Mouse (Mus musculus) olfactory bulb, adult 2 months (tissue): ENCODE measurements at regions not wholly inside any gene's neighbourhood (a gene's known extent, or its start where the extent isn't known, plus 50 kb on each side); places are given as distances from the start of the nearest gene placed in this dataset.
A peak's percentile ranks its signal among the peaks of the same experiment; 100 is the strongest.

Experiments used
- H3K27ac ChIP-seq: fragments of 200-500 bp; 2 replicates; pipeline ENCODE4 v1.5.1; 2012; ENCODE audit warnings: low read depth, low read length; ENCODE audit not compliant: insufficient read depth
- H3K4me1 ChIP-seq: fragments of 200-500 bp; 2 replicates; pipeline ENCODE4 v1.6.1; 2012; ENCODE audit warnings: low read length; ENCODE audit not compliant: control insufficient read depth, insufficient read depth
- H3K4me3 ChIP-seq: fragments of 200-500 bp; 2 replicates; pipeline ENCODE4 v1.5.1; 2012; ENCODE audit warnings: mild to moderate bottlenecking, low read depth, low read length, moderate library complexity; ENCODE audit not compliant: insufficient read depth
- CTCF ChIP-seq: fragments of 200-500 bp; IDR thresholded peaks from 2 replicates; pipeline ENCODE4 v1.5.1; 2012; ENCODE audit warnings: low read depth, mild to moderate bottlenecking, low read length, moderate library complexity; ENCODE audit not compliant: insufficient read depth
- POLR2A ChIP-seq: fragments of 200-500 bp; IDR thresholded peaks from 2 replicates; pipeline ENCODE4 v1.6.1; 2012; ENCODE audit warnings: mild to moderate bottlenecking, low read depth, low read length, moderate library complexity; ENCODE audit not compliant: insufficient read depth
- WGBS: fragments of 180-500 bp; shearing (Covaris S2); methylation state at CpG from one replicate; pipeline ENCODE4 v1.1.7; 2018; 5-methylcytosine and 5-hydroxymethylcytosine counted together

GRCm38 (mm10) chr10:96685991-96686601 lies 69.3 kb downstream of the Btg1 start:
- Histone ChIP-seq H3K4me1 (no peaks in the 10 kb centered on the region), H3K27ac (no peak overlapping the region), H3K4me3 (no peak overlapping the region)
- TF ChIP-seq CTCF, result no peak
- no peak for TF ChIP-seq POLR2A
- 64% methylated on average over 5 of the region's 5 CpGs for WGBS

GRCm38 (mm10) chr10:96686659-96687440 lies 70.0 kb downstream of the Btg1 start:
- WGBS, result 47% methylated on average over 6 of the region's 6 CpGs
- no peak overlapping the region for H3K4me3 ChIP-seq
- TF ChIP-seq CTCF (no peak), POLR2A (no peak)

GRCm38 (mm10) chr10:96687441-96687772 lies 70.6 kb downstream of the Btg1 start:
- Histone ChIP-seq H3K27ac (no peak overlapping the region), H3K4me1 (0 out of 2 replicates have a peak, but pooled peaks cover 2% of the 10 kb centered on the region), H3K4me3 (no peak overlapping the region)
- TF ChIP-seq CTCF (no peak), POLR2A (no peak)
- 78% methylated on average over 1 of the region's 1 CpGs for WGBS

More at GRCm38 (mm10) chr10:96686659-96687440, 70.0 kb downstream of the Btg1 start:
- Histone ChIP-seq H3K4me1 (0 out of 2 replicates have a peak, but pooled peaks cover 2% of the 10 kb centered on the region), H3K27ac (no peak overlapping the region)

GRCm38 (mm10) chr10:96689976-96690867 lies 73.4 kb downstream of the Btg1 start:
- 0 out of 2 replicates have a peak, but pooled peaks cover 2% of the 10 kb centered on the region for H3K4me1 ChIP-seq
- no peak overlapping the region for H3K4me3 ChIP-seq
- WGBS, result 53% methylated on average over 11 of the region's 11 CpGs
- no peak for TF ChIP-seq CTCF
- TF ChIP-seq POLR2A, result no peak
- peak overlapping the region; percentile 21; the same call in 1 of the 2 replicates for H3K27ac ChIP-seq

- Histone ChIP-seq H3K27ac (no peak overlapping the region), H3K4me1 (0 out of 2 replicates have a peak, but pooled peaks cover 2% of the 10 kb centered on the region), H3K4me3 (no peak overlapping the region)
- WGBS, result 26% methylated on average over 2 of the region's 2 CpGs
- TF ChIP-seq POLR2A, result no peak
- TF ChIP-seq CTCF, result no peak
Observed at GRCm38 (mm10) chr10:96690868-96691302, 74.1 kb downstream of the Btg1 start.

- no peak overlapping the region for H3K27ac ChIP-seq
- 55% methylated on average over 6 of the region's 6 CpGs for WGBS
- TF ChIP-seq CTCF (no peak), POLR2A (no peak)
- no peak overlapping the region for H3K4me3 ChIP-seq
- 0 out of 2 replicates have a peak, but pooled peaks cover 2% of the 10 kb centered on the region for H3K4me1 ChIP-seq
Observed at GRCm38 (mm10) chr10:96691319-96691870, 74.6 kb downstream of the Btg1 start.

- WGBS, result 93% methylated on average over 7 of the region's 7 CpGs
- H3K4me3 ChIP-seq, result no peak overlapping the region
- TF ChIP-seq CTCF (no peak), POLR2A (no peak)
- H3K27ac ChIP-seq, result no peak overlapping the region
- 0 out of 2 replicates have a peak, but pooled peaks cover 2% of the 10 kb centered on the region for H3K4me1 ChIP-seq
Observed at GRCm38 (mm10) chr10:96692821-96693220, 76.0 kb downstream of the Btg1 start.

GRCm38 (mm10) chr10:96693766-96694165 lies 77.0 kb downstream of the Btg1 start:
- H3K27ac ChIP-seq, result no peak overlapping the region
- WGBS, result 84% methylated on average over 6 of the region's 6 CpGs
- TF ChIP-seq POLR2A, result no peak
- TF ChIP-seq CTCF, result no peak
- 0 out of 2 replicates have a peak, but pooled peaks cover 2% of the 10 kb centered on the region for H3K4me1 ChIP-seq
- no peak overlapping the region for H3K4me3 ChIP-seq

- Histone ChIP-seq H3K4me3 (no peak overlapping the region), H3K4me1 (0 out of 2 replicates have a peak, but pooled peaks cover under 1% of the 10 kb centered on the region), H3K27ac (no peak overlapping the region)
- 98% methylated on average over 7 of the region's 7 CpGs for WGBS
- TF ChIP-seq POLR2A, result no peak
- no peak for TF ChIP-seq CTCF
Observed at GRCm38 (mm10) chr10:96696571-96696970, 79.8 kb downstream of the Btg1 start.
